Mouse (Mus musculus): ENCODE data around the gene Apopt1.
"Not testable (repeated sequence)": the region's sequence is repeated elsewhere in the genome, so short reads cannot be mapped to it uniquely, and the experiment has no call there.

The Apopt1 gene

DNA sequence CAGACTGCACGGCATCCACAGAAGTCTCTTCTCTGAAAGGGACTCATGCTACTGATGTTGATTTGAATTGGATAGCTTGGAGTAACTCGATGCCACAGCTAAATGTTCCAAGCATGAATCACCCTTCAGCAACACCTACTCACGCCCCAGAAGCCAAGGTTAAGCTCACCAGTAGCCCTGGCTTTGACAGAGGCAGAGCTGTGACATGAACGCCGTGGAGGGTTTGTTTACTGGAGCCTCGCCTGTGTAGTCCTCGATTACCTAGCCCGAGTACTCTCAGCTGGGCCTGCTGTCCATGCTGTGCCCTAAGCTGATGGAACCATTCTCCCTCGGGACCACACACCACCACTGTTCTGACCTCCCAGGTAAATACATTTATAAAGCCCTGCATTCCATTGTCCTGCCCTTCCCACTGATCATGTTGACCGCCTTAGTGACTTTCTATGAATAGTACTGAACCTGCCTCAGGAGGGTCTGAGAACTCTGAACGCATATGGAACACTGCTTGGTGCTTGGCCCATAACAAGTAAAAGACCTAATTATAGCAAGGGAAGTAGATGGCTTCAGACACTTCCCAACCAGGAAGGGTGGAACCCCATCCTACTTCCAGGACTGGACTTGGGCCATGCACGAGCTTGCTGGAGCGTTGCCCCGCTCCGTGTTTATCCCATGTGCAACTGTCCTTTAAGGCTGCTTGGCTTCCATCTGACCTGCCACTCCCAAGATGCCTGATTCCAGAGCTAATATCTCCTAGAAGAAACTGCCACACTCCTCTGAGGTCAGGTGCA, 7.7 kb upstream of the Apopt1 start:
- peak; percentile 37 to 78 for DNase-seq (ENCODE audit: low spot score in 2 of 2)

DNA sequence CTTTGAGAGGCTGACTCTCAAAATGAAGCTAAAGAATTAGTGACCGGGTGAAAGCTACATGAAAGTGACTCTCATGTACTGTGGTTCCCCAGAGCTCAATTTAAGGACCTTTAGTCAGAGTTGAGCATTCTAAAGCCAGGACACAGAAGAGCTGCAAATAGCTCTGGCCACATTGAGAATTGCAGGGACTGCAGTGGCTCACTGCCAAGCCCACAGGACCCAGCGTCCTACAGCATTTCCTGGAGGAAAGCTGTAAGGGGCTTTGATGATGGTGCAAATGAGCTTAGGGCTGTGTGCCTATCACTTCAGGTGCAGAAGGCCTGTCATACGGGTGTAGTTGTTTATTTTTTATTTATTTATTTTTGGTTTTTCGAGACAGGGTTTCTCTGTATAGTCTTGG, 4.9 kb upstream of the Apopt1 start:
- no peak for DNase-seq (ENCODE audit: low spot score in 2 of 2)

DNA sequence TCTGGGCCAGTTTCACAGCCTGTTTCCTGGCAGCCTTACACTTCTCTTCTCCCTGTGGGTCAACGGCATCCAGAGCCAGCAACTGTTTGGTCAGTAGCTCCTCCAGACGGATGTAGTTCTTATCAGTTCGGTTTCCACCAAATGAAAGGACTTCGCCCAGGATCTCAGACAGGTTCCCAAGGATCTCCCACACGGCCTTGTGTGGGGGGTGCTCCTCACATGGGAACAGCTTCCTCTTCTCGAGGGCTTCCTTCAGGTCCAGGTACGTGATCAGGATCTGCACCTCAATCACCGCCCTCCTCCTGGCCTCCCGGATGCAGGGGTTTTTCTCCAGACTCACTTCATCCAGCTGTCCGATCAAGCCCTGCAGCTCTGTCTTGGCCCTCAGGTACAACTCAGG, 3.0 kb upstream of the Apopt1 start:
- no peak for DNase-seq (ENCODE audit: low spot score in 2 of 2)

DNA sequence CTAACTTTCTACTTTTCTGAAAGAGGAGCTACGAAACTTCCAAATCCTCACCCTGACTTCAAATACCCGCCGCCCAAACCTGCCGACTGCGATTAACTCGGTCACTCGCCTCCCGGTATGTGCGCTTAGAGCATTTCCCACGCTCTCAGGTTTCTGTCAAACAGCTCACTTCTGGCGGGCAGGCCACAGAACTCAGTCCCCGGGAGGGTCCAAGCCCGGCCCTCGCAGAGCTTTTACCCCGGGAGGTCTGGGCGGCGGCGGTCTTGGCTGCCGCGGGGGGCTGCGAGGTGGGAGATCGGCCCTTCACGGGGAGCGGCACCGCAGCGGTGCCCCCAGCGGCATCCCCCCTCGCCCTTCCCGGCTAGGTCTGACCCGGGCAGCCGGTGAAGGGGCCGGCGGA, 585 bp upstream of the Apopt1 start:
- no peak for DNase-seq (ENCODE audit: low spot score in 2 of 2)

DNA sequence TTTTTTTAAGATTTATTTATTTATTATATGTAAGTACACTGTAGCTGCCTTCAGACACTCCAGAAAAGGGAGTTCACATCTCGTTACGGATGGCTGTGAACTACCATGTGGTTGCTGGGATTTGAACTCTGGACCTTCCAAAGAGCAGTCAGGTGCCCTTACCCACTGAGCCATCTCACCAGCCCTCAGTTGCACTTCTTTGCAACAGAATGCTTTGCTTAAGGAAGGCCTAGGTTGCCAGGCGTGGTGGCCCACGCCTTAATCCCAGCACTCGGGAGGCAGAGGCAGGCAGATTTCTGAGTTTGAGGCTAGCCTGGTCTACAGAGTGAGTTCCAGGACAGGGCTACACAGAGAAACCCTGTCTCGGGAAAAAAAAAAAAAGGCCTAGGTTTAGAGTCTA, 819 bp downstream of the Apopt1 start:
- not testable (repeated sequence) for DNase-seq (ENCODE audit: low spot score in 2 of 2)

DNA sequence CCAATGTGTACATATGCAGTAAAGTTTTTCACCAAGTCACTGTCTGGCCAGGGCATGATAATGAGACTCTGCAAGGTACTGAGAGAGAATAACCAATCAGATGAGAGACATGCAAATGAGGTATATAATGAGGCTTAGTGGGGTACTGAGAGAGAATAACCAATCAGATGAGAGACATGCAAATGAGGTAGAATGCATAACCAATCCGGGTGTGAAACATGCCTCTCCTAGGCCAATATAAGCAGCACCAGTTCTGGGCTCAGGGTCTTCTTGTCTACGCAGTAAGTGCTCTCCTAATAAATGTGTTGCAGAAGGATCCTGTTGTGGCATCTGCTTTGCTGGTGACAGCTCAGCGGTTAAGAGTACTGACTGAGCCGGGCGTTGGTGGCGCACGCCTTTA, 3.4 kb downstream of the Apopt1 start:
- no peak for DNase-seq (ENCODE audit: low spot score in 2 of 2)

DNA sequence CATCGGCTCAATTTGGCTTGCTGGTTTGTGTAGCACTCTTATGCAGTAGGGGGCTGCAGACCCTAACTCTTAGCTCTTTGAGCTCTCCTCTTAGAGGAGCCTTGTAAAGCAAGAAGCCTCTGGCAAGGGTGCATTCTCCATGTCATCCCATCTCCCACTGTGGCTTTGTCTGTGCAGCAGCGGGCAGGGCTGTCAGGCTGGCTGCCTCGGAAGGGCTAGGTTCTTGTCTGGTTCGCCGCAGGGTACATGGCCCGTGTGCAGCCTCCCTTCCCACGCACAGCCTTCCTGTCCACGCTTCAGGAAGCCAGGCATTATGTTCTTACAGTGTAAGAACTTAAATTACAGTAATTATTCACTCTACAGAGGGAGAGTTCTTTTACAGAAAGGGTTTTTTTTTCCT, 5.6 kb downstream of the Apopt1 start:
- DNase-seq (ENCODE audit: low spot score in 2 of 2), result no peak

DNA sequence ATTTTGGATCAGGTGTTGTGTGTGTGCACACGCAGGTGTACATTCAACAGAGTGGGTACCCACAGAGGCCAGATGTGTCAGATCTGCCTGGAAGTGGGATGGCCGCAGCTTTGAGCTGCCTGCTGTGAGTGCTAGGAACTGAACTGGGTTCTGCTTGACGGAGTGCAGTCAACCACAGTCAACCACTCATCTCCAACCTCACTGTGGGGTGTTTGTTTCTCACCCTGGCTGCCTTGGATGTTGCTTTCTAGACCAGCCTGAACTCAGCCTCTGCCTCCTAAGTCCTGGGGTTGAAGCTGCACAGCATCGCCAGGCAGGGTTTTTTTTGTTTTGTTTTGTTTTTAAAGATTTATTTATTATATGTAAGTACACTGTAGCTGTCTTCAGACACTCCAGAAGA, 7.2 kb downstream of the Apopt1 start:
- DNase-seq (ENCODE audit: low spot score in 2 of 2), result no peak

DNA sequence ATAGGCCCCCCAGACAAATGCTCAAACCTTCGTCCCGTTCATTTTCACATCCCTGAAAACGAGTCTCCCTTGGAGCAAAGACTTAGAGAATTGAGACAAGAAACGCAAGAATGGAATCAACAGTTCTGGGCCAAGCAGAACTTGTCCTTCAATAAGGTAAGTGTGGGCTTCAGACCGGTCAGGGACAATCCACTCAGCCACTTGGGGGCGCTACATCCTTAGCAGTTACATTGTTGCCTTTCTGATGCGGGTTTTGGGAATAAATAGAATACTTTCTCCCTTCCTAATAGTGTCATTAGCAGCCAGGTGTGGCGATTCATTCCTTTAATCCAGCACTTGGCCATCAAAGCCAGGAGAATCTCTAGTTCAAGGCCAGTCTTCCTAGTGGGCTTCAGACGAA, 9.6 kb downstream of the Apopt1 start:
- no peak for DNase-seq (ENCODE audit: low spot score in 2 of 2)

DNA sequence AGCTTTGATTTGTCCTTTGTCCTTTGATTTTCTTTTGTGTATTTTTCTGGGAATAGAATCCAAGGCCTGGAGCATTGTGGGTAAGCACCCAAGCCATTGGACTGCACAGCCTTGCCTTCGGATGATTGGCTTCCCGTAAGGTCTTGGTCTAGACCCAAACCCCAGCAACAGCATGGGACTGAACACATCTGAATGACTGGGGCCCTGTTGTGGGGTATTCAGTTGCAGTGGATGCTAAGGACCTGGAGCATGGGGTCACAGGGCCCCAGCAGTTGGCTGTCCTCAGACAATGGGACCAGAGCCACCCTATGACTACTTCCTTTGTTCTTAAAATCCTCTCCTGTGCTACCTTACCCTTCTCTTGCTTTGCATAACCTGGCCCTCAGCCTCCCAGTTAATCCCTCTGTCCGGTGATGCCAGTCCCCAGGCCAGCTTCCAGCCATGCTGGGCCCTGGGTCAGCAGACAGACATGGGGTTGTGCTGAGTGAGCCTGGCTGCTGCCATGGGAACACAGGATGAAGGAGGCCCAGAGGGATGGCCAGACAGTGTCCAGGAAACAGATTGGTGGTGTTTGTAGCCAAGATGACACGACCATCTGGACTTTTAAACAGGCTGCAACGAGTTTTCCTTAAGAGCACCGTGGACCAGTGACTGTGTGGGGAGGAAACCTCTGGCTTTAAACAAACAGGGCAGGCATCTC, 11.7 kb downstream of the Apopt1 start:
- DNase-seq (ENCODE audit: low spot score in 2 of 2), result no peak

DNA sequence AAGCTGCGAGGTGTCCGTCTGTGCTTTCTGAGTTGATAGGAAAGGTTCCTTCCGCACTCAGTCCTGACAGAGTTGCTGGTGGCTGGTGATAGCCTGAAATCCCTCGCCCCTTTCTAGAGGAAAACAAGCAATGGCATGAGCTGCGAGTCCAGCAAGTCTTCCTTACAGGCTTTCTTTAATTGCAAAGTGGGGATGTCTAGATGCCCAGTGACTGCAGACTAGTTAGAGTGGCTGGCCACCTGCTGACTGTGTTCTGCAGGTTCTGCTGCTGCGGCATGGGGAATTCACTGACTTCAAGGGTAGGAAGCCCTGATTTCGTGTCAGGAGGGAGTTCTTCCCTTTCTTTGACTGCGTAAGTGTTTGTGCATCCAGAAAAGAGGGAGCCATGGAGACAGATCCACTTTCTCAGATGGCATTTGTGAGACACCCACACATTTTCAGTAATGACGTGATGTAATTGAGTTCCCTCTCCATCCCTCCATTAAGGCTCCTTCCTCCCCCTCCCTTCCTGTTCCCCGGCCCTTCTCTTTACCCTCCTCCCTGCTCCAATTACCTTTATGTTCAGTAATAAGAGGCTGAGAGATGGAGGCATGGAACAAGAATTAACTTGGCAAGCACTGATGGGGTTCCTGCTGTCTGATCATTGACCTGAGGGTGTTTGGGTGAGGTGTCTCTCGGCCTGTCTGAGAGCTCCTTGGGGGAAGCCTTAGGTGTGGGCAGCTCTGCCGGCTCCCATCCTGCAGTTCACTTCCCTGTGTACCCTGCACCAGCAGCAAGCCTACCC, 12.5 kb downstream of the Apopt1 start:
- no peak for DNase-seq (ENCODE audit: low spot score in 2 of 2)

DNA sequence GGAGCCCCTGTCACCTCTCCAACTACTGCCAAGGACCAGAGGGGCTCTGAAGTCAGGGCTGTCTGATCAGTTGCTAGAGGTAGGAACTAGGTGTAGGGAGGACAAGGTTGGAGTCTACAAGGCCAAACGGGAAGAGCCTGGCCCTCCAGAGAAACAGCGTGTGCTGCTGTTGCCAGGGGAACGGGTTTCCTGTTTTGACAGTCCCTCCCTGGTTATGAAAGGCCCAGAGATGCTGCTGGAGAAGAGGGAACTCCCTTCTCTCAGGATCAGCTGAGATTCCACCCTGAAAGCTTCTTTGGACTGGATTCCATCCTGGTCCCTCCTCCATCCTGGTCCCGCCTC, 13.0 kb downstream of the Apopt1 start:
- DNase-seq (ENCODE audit: low spot score in 2 of 2), result no peak

DNA sequence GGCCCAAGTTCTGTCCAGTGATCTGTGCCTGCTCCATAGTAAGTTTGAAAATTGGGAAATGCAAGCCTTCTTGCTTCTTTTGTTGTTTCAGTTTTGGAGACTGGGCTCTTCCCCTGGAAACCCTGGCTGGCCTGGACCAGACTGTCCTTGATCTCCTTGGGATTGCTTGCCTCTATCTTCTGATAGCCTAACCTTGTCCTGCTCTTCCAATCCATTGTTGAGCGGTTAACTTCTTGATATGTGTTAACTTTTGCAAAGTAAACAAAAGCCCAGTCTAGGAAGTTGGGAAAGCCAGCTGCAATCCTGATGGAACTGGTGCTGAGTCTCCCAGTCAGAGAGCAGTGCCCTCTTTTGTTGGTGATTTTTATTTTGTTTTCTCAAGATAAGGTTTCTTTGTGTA, 14.9 kb downstream of the Apopt1 start:
- no peak for DNase-seq (ENCODE audit: low spot score in 2 of 2)

DNA sequence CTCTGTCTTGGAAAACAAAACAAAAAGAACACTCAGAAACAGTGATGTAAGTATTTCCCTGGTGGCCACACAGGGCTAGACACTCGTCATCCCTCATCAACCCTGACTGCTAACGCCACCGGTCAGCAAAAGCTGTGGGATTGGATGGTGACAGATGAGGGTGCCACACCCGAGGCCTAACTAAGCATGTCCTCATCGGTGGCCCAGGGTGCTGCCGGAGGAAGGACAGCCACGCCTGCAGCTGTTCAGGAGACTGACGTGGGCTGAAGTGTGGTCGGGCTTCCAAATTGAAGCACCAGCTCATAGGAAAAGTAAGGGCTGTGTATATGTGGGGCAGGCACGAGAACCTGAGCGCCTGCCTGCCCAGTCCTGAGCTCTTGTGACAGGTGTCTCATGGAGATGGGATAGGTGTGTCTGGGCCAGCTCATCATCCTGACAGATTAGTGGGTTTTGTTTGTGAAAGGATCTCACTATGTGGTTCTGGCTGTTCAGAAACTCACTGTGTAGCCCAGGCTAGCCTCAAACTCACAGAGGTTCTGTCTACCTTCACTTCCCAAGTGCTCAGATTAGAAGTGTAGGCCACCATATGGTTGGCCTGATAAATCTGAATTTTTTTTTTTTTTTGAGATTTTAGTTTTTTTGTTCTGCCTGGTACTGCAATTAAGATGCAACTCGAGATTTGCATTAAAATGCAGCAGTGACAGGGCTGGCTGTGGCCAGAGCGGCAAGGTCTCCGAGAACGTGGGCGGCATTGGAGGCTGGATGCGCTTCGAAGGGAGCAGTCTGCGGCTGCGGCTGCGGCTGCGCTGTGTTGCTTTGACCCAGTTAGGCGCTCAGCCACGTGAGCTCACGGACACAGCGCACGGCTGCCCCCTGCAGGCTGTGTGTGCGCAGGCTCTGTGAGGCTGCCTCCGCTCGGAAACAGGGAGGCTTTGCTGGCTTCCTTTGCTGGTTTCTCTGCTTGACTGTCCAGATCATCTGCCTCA, 19.1 kb downstream of the Apopt1 start:
- peak; percentile 71 to 77 for DNase-seq (ENCODE audit: low spot score in 2 of 2)

DNA sequence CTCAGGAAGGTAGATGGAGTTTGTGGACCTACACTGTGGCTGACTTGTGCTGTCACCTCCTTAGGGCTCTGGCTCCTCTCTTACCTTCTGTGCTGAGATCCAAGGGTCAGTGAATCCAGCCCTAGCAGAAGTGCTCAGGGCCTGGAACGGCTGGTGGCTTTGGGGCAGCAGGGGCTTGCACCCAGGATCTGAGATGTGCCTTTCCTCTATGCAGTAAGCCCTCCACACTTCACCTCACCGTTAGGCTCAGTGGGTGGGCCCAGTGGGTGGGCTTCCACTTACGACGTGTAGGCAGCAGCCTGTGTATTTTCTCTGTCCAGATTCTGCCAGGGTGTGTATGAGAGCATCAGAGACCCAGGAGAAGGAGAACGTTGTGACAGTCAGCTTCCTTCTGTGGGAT, 19.9 kb downstream of the Apopt1 start:
- no peak for DNase-seq (ENCODE audit: low spot score in 2 of 2)

DNA sequence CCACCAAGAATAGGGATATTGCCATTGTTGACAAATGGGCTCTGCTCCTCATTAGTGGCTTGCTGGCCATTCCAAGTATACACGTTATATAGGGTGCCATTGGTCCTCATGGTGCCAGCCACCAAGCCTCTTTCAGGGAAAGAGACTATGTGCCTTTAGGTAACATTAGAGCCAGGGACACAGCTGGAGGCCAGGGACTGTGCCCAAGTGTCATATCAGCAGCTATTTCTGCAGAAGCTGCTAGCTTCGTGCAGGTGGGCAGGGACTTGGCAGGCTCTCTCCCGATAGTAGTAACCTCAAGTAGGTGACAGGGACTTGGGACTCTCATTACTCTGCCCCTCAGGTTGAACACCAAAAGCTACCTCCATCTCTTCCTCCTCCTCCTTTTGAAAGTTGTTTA, 21.9 kb downstream of the Apopt1 start:
- no peak for DNase-seq (ENCODE audit: low spot score in 2 of 2)

DNA sequence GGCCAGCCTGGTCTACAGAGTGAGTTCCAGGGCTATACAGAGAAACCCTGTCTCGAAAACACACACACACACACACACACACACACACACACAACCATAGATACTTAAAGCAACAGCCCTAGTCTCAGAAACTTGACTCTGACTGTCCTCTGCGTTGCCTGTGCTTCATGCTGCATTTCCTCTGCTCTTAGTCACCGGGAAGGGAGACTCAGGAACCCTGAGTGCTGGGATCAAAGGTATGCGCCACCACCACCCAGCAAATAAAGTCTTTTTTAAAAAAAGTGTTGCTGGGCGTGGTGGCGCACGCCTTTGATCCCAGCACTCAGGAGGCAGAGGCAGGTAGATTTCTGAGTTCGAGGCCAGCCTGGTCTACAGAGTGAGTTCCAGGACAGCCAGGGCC, 23.6 kb downstream of the Apopt1 start:
- DNase-seq (ENCODE audit: low spot score in 2 of 2), result not testable (repeated sequence)

DNA sequence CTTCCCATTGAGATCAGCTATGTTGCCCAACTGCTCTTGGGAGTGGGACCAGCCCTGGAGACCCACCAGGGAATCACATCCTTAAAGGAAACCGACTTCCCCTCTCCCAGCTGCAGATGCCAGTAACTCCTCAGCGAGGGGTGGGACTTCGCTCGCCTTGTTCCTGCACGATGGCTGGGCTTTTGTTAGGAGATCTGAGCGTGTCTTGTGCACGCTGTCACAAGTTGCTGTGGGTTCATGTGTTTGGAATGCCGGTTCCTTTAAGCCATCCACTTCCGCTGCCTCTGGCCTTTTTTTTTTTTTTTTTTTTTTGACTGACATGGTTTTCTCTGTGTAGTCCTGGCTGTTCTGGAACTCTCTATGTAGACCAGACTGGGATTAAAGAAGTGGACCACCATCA, 24.3 kb downstream of the Apopt1 start:
- no peak for DNase-seq (ENCODE audit: low spot score in 2 of 2)

DNA sequence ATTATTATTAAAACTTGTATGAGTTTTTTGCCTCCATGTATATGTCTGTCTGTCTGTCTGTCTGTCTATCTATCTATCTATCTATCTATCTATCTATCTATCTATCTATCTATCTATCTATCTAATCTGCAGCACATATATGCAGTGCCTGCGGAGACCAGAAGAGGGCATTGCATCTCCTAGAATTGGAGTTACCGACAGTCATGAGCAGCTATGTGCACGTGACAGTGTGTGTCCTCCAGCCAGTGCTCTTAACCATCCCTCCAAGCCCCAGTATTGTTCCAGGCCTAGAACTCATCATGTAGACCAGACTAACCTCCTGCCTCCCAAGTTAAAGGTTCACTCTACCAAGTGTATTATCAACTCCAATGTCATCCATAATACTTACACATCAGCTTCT, 25.7 kb downstream of the Apopt1 start:
- no peak for DNase-seq (ENCODE audit: low spot score in 2 of 2)

DNA sequence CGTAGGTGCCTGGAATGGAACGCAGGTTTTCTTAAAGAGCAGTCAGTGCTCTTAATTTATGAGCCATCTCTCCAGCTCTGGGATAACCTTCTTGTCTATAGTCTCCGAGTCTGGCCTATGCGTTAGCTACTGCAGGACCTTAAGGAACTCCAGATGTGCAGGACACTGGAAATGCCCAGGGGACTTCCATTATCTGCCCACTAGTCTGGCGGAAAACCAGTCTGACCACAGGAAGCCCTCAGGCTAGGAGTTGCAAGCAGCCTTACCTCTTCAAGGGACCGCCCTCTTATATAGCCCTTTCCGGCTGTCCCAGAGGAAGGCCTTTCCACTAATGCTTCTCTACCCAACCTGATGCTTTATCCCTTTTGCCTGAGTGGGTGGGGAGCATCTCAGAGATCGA, 28.3 kb downstream of the Apopt1 start:
- no peak for DNase-seq (ENCODE audit: low spot score in 2 of 2)

DNA sequence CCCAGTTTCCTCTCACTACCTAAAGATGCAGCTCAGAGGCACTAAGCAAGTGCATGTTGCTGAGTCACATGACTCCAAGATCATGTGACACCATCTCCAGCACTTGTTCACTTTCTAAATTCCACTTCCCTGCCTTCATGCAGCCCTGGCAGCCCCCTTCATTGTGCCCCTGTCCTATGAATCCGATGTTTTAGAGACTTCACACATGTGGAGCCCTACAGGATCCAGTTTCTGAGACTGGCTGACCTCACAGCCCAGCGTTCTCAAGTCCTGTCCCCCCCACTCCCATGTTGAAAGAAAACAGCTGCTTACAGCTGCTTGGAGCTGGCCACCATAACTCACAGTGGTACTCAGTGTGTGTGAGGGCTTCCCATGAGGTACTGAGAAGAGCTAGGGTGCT, 30.4 kb downstream of the Apopt1 start:
- peak in 1 of 2 experiments; percentile 37 for DNase-seq (ENCODE audit: low spot score in 2 of 2)

DNA sequence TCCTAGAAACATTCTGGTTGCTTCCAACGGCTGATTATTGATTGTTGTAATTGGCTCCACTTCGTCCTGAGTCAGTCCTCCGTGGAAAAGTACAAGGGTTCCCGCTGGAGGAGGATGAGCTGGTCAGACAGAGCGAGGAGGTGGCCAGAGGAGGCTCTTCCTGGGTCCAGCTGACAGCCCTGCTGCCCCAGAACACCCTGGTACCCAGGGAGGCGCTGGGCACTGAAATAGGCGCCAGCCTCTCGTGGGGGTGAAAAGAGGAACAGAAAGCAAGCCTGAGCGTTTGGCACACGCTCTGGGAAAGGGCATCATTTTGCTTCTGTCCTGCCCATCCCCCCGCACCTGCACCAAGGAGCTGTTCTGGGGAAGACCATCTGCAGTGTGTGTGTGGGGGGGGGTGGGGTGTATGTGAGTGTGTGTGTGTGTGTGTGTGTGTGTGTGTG, 30.9 kb downstream of the Apopt1 start:
- peak in 1 of 2 experiments; percentile 22 for DNase-seq (ENCODE audit: low spot score in 2 of 2)

Data from urinary bladder, adult 18-20 months (tissue).